Mouse (Mus musculus) spleen, adult 12 weeks (tissue): ENCODE results near the gene Olfr849.

Experiments
- DNase-seq: peaks from one replicate; pipeline ENCODE4 v3.0.0; 2022; ENCODE audit warnings: low spot score

Gene Olfr849

GRCm38 (mm10) chr9:19439966-19440365, at the start of gene Olfr849:
TSS of gene Olfr849 (plus strand) at chr9:19440266.
- DNase-seq: no peak

GRCm38 (mm10) chr9:19478148-19478547, 38.1 kb downstream of the Olfr849 start, which contains the start of gene Olfr850:
TSS of gene Olfr850 (minus strand) at chr9:19478248.
- DNase-seq: no peak

DNA sequence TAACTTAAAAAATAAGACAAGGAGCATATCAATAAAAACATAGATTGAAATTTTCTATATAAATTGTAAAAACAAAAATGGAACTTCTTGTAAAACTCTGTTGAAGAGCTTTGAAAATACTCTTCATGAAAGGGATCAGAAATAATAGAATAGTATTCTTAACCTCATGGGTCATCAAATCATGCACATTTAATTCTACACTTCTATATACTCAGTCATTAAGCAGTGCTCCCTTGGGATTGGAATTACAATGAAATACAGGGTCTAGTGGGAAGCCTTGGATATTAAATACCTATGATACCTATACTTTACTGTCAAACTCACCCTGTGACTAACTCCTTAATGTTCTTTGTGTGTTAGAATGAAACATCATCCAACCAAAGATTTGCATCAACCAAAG, 52.9 kb downstream of the Olfr849 start, which contains the start of gene Olfr851:
Olfr851 (plus strand) TSS at position 301 of the 400 bp plus-strand sequence.
- DNase-seq: no peak
